Mouse (Mus musculus) heart, embryonic 10.5 days (tissue): ENCODE results near the gene Rapgef4. TPM values are rescaled to one million over a fixed set of nuclear protein-coding genes. Genes with fewer than 3 reads are reported as not detected.
A peak's percentile ranks its signal among the peaks of the same experiment; 100 is the strongest.

ENCODE experiments used
- DNase-seq: peaks from one replicate; pipeline ENCODE4 v3.0.0-alpha.2; 2017; ENCODE audit warnings: low spot score
- H3K27ac ChIP-seq: fragments of 300-500 bp; sonication (generic); 2 replicates; pipeline ENCODE4 v1.5.1; 2016; ENCODE audit warnings: mild to moderate bottlenecking
- H3K27me3 ChIP-seq: fragments of 300-500 bp; sonication (generic); 2 replicates; pipeline ENCODE4 v1.6.1; 2016; ENCODE audit warnings: mild to moderate bottlenecking; ENCODE audit not compliant: poor library complexity, insufficient read depth, severe bottlenecking
- H3K36me3 ChIP-seq: fragments of 300-500 bp; sonication (generic); 2 replicates; pipeline ENCODE4 v1.6.1; 2016; ENCODE audit warnings: mild to moderate bottlenecking, moderate library complexity
- H3K4me1 ChIP-seq: fragments of 300-500 bp; sonication (generic); 2 replicates; pipeline ENCODE4 v1.6.1; 2016; ENCODE audit warnings: mild to moderate bottlenecking
- H3K4me3 ChIP-seq: fragments of 300-500 bp; sonication (generic); 2 replicates; pipeline ENCODE4 v1.5.1; 2016; ENCODE audit warnings: mild to moderate bottlenecking, moderate library complexity
- H3K9me3 ChIP-seq: fragments of 300-500 bp; sonication (generic); 2 replicates; pipeline ENCODE4 v1.6.1; 2016; ENCODE audit warnings: mild to moderate bottlenecking, moderate library complexity
- WGBS: fragments of 180-500 bp; shearing (Covaris S2); methylation state at CpG from one replicate; pipeline ENCODE4 v1.1.7; 2016; 5-methylcytosine and 5-hydroxymethylcytosine counted together
- polyA plus RNA-seq: library from polyadenylated mRNA; unstranded; fragments of >200 nt; fragmentation: Nextera tagmentation; extraction: Ambion mirVana; gene quantifications from 2 replicates; pipeline ENCODE4 v1.2.1, GENCODE M21; 2016

Rapgef4 gene
- polyA plus RNA-seq, 1 experiment from 2014 or later: 3.1 TPM

- Histone ChIP-seq H3K36me3 (peaks cover 3% of the 10 kb centered on the region; the same call in 1 of the 2 replicates), H3K9me3 (no peaks in the 10 kb centered on the region), H3K27me3 (no peaks in the 10 kb centered on the region), H3K4me1 (peaks cover 47% of the 10 kb centered on the region), H3K27ac (peak within 1 kb of the TSS; percentile 99), H3K4me3 (peak within 1 kb of the TSS; percentile 99)
- WGBS: 1% methylated on average over 49 of the region's 50 CpGs
- DNase-seq: peak; percentile 85
Observed at GRCm38 (mm10) chr2:72285256-72285887, 304.3 kb downstream of the Rapgef4 start, which contains the start of gene Map3k20. TSS of gene Map3k20 (plus strand) at chr2:72285637.

DNA sequence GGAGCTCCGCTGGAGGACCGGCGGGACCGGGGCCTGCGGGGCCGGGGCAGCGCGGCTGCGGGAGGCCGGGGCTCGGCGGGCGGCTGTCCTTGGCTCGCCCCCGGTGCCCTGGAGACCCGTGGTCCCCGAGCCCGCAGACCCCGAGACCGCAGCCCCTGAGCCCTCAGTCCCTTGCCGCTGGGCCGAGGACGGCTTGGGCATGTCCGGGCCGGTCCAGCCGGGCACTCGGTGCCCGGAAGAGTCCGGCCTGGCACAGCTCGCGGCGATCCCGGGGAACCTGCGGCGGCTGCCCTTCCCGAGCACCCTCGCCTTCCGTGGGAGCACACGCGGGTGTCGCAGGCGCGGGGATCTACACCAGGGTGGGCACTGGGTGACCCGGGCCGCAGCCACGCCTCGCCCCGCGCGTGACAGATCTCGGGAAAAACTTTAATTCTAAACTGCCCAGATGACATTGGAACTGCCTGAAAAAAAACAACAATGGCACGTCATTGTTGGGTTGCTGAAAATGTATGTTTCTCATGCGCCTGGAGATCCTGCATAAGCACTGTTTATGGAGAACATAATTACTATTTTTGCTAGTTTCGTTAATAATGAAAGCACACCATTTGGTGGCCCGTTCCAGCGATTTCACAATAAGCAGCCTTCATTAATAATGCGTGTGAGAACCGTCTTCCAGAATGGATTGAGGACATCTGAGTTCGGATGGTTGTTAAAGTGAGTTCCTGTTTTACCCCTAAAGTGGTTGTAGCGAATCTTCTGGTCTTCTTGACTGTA is 305.0 kb downstream of the Rapgef4 start:
- H3K27ac ChIP-seq: peak overlapping the region; percentile 99
- 1% methylated on average over 57 of the region's 60 CpGs for WGBS

GRCm38 (mm10) chr2:72287142-72287541 is 306.1 kb downstream of the Rapgef4 start:
- peak overlapping the region; percentile 99 for H3K27ac ChIP-seq
- no peaks in the 10 kb centered on the region for H3K27me3 ChIP-seq
- H3K9me3 ChIP-seq: no peaks in the 10 kb centered on the region
- no peak for DNase-seq
- peaks cover 3% of the 10 kb centered on the region; the same call in 1 of the 2 replicates for H3K36me3 ChIP-seq
- H3K4me3 ChIP-seq: peak overlapping the region; percentile 99
- 23% methylated on average over 4 of the region's 4 CpGs for WGBS
- H3K4me1 ChIP-seq: peaks cover 47% of the 10 kb centered on the region

More for the DNA sequence above, 305.0 kb downstream of the Rapgef4 start:
- Histone ChIP-seq H3K27me3 (no peaks in the 10 kb centered on the region), H3K4me1 (peaks cover 47% of the 10 kb centered on the region), H3K9me3 (no peaks in the 10 kb centered on the region), H3K4me3 (peak overlapping the region; percentile 99), H3K36me3 (peaks cover 3% of the 10 kb centered on the region; the same call in 1 of the 2 replicates)
- no peak for DNase-seq

DNA sequence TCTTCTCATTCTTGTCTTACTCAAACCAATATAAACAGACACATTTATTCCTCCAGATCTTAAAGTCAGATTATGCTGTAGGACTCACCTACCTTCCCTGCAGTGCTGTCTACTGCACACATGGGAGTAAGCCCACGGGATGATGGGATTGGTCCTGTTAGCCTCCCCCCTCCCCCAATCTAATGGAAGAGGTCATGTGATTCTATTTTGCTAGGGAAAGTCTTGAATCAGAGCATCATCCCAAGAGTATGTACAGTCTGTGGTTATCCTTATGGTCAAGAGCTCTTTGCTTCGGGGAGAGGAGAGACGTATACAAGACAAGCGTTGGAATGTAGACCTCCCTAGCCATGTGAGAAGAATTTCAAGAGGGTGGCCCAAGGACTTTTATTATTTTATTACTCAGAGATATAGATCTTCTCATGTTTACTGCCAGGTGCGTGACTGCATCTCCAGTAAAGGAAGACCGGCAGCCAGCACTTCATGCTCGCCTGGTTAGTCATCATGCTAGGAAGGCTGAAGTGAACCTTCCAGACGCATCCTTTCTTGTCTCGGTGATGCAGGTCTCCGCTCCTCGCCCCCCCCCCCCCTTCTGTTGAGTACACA is 308.0 kb downstream of the Rapgef4 start:
- Histone ChIP-seq H3K36me3 (peaks cover 3% of the 10 kb centered on the region; the same call in 1 of the 2 replicates), H3K27me3 (no peaks in the 10 kb centered on the region), H3K27ac (no peak overlapping the region), H3K9me3 (no peaks in the 10 kb centered on the region), H3K4me1 (peaks cover 38% of the 10 kb centered on the region), H3K4me3 (no peak overlapping the region)
- 78% methylated on average over 11 of the region's 11 CpGs for whole genome bisulfite sequencing
- DNase-seq: no peak

DNA sequence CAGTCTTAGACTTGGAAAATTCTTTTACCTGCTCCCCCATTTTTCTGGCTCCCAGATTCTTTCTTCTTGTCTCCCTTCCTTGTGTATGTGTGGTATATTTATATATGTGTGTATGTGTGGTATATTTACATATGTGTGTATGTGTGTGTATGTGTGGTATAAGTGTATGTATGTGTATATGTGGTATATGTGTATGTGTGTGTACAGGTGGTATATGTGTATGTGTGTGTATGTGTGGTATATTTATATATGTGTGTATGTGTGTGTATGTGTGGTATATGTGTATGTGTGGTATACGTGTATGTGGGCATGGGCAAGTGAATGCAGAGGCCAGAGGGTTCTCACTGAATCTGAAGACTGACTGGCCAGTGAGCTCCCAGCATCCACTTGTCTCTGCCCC is 310.1 kb downstream of the Rapgef4 start:
- no peaks in the 10 kb centered on the region for H3K27me3 ChIP-seq
- WGBS: 90% methylated on average over 1 of the region's 1 CpGs
- no peak overlapping the region for H3K27ac ChIP-seq
- DNase-seq: no peak
- no peaks in the 10 kb centered on the region for H3K9me3 ChIP-seq
- peaks cover 25% of the 10 kb centered on the region for H3K4me1 ChIP-seq
- no peak overlapping the region for H3K4me3 ChIP-seq
- peaks cover 3% of the 10 kb centered on the region; the same call in 1 of the 2 replicates for H3K36me3 ChIP-seq

DNA sequence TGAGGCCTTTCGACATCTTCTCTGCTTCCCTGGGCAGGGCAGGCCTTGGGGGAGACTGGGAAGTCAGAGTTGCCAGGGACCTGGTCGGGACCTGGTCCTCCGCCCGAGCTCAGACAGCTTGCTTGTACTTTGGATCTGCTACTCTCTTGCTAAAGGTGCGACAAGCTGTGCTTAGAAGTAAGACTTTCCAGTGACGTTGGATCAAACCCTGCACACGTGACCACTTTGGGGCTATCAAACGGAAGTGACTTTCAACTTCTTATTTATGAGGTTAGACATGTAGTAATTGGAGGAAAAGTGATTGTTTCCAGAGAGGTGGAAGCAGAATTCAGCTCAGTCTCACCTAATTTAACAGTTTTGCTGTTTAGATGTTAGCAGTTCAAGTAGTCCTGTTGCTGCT is 311.5 kb downstream of the Rapgef4 start:
- Histone ChIP-seq H3K4me3 (no peak overlapping the region), H3K27ac (no peak overlapping the region), H3K27me3 (no peaks in the 10 kb centered on the region), H3K36me3 (peaks cover 3% of the 10 kb centered on the region; the same call in 1 of the 2 replicates), H3K4me1 (peaks cover 23% of the 10 kb centered on the region), H3K9me3 (no peaks in the 10 kb centered on the region)
- no peak for DNase-seq
- 80% methylated on average over 8 of the region's 8 CpGs for WGBS

DNA sequence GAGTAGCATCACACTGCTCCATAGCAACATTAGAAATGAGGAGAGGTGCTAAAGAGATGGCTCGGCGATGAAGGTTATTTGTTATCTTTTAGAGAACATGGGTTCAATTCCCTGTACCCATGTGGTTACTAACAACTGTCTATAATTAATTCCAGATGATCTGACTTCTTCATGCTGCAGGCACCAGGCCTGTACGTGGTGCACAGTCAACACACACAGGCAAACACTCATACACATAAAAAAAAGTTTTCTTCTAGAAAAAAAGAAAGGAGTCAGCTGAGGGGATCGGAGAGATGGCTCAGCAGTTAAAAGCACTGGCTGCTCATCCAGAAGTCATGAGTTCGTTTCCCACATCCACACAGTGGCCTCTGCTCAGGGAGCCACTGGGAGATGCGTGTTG is 314.0 kb downstream of the Rapgef4 start:
- Histone ChIP-seq H3K27me3 (no peaks in the 10 kb centered on the region), H3K36me3 (peaks cover 21% of the 10 kb centered on the region), H3K27ac (no peak overlapping the region), H3K4me3 (no peak overlapping the region), H3K4me1 (peaks cover 13% of the 10 kb centered on the region), H3K9me3 (no peaks in the 10 kb centered on the region)
- WGBS: 80% methylated on average over 6 of the region's 6 CpGs
- DNase-seq: no peak

DNA sequence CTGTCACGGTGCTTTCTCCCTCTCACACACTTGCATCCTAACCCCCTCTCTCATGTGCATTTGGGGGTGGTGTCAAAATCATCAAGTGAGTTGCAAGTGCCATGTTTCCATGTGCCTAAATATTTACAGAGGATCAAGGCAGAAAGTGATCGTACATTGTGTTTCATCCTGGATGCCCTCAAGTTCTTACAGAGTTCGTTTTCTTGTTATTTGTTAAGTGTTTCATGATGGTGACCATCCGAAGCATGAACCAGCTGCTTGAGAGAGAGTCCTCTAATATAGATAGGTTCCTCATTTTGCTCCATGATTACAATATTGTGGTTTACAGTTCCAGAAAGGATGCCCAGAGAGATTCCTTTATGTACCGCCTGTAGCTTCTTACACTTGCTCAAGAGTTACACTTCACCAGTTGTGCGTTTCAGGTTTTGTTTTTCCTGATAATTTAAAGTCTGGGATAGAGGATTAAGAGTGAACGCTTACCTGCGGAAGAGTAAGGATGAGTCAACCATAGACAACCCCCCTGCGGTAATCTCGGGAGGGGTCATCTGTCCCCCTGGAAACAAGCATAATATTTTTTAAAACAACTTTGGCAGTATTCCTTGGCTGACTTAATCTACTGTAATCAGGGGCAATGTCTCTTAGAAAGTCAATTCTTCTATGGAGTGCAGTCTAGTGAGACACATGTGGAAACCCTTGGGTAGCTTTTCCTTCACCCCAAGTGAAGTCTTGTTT is 316.1 kb downstream of the Rapgef4 start:
- no peaks in the 10 kb centered on the region for H3K27me3 ChIP-seq
- H3K27ac ChIP-seq: no peak overlapping the region

DNA sequence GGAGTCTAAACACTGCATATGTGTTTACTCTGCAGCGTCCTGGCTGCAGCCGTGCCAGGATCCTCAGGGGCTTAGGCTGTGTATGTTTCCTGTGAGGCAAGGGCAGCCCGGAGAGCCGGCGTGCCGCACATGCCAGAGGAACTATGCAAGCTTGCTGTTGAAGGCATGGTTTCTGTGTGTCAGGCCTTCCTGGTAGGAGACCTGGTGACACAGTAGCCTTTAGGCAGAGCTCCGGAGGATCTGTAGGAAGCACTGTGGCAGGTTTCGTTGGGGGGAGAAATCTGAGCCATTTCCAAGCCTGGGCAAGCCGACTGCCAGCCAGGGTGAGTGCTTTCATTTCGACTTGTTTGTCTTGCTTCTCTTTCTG is 316.7 kb downstream of the Rapgef4 start:
- H3K9me3 ChIP-seq: no peaks in the 10 kb centered on the region
- WGBS: 56% methylated on average over 10 of the region's 10 CpGs
- H3K4me3 ChIP-seq: no peak overlapping the region
- no peaks in the 10 kb centered on the region for H3K27me3 ChIP-seq
- H3K4me1 ChIP-seq: peaks cover 11% of the 10 kb centered on the region
- DNase-seq: no peak
- peaks cover 29% of the 10 kb centered on the region for H3K36me3 ChIP-seq
- no peak overlapping the region for H3K27ac ChIP-seq

More for the DNA sequence above, 316.1 kb downstream of the Rapgef4 start:
- H3K4me3 ChIP-seq: no peak overlapping the region
- H3K4me1 ChIP-seq: peaks cover 11% of the 10 kb centered on the region
- no peaks in the 10 kb centered on the region for H3K9me3 ChIP-seq
- DNase-seq: no peak
- WGBS: 85% methylated on average over 10 of the region's 10 CpGs
- H3K36me3 ChIP-seq: peaks cover 29% of the 10 kb centered on the region

- 0 out of 2 replicates have a peak overlapping the region, but pooled peaks have one; percentile 10 for H3K27ac ChIP-seq
- no peak for DNase-seq
- 61% methylated on average over 4 of the region's 4 CpGs for WGBS
Observed at GRCm38 (mm10) chr2:72298406-72298805, 317.4 kb downstream of the Rapgef4 start.

GRCm38 (mm10) chr2:72301194-72301916 is 320.3 kb downstream of the Rapgef4 start:
- 86% methylated on average over 9 of the region's 9 CpGs for WGBS
- Histone ChIP-seq H3K27ac (no peak overlapping the region), H3K9me3 (no peaks in the 10 kb centered on the region), H3K4me1 (peaks cover 11% of the 10 kb centered on the region), H3K27me3 (no peaks in the 10 kb centered on the region), H3K4me3 (no peak overlapping the region), H3K36me3 (peaks cover 48% of the 10 kb centered on the region)
- no peak for DNase-seq

More at GRCm38 (mm10) chr2:72298406-72298805, 317.4 kb downstream of the Rapgef4 start:
- Histone ChIP-seq H3K36me3 (peaks cover 32% of the 10 kb centered on the region), H3K4me3 (no peak overlapping the region), H3K9me3 (no peaks in the 10 kb centered on the region), H3K4me1 (peaks cover 11% of the 10 kb centered on the region), H3K27me3 (no peaks in the 10 kb centered on the region)

DNA sequence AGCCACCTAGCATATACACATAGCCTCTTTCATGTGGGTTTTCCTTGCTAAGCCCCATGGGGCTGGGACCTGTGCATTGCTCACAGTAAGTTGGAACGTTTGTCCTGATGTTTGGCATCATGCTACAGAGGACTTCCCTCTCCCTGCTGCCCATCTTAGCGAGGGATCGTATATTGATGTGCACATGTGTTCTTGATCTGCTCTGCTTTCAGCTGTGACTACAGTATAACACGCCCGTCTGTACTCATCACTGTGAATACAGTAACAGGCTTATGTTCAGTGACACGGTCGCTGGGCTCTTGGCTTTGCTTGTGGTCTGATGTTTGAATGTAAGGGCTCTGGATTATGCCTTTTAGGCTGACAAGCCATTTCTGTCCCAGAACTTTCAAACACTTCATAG is 324.7 kb downstream of the Rapgef4 start:
- no peak overlapping the region for H3K4me3 ChIP-seq
- no peaks in the 10 kb centered on the region for H3K9me3 ChIP-seq
- no peak overlapping the region for H3K27ac ChIP-seq
- H3K4me1 ChIP-seq: peaks cover 11% of the 10 kb centered on the region; the same call in 1 of the 2 replicates
- WGBS: 92% methylated on average over 7 of the region's 7 CpGs
- H3K27me3 ChIP-seq: no peaks in the 10 kb centered on the region
- no peak for DNase-seq
- H3K36me3 ChIP-seq: peaks cover 25% of the 10 kb centered on the region
